Mouse (Mus musculus): ENCODE data around the gene Mapk11.

DNA sequence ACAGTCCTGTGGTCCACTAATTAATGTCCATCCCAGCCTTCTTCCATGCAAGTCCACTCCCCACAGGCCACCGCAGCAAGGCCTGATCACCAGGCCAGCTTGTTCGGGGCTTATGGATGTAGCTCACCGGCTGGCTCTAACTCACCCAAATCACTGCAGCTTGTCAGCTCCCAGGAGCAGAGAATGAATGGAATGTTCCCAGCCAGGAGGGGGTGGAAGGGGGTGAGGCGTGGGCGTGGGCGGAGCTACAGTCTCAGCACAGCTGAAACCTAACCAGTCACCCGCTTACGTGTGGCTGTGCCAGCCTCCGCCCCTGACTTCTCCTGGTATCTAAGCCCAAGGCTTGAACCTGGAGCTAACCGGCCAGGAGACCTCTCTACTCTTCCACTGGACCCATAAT lies 20.0 kb upstream of the Mapk11 start:
- TF ChIP-seq POLR2A (IDR thresholded peaks at IDR 0.05; ENCODE audit: borderline replicate concordance, extremely low read depth, low read depth, low read length) (0 out of 2 replicates have a peak, but pooled peaks have one; percentile 28), CTCF (IDR thresholded peaks at IDR 0.05; ENCODE audit: insufficient read depth, low read length) (no peak)
